29 mouse cellular contexts compared by ENCODE assay signal in genomic region chr5:44416844-44417589, GRCm38 (mm10).
DNase-seq lines count a peak whose midpoint lies in the region; ATAC-seq and TF ChIP-seq lines count a peak whose summit lies in the region.
"Had no signal": no experiment of that assay in that cellular context is flagged by ENCODE, and none has a peak within 500 bp of the region (broad histone marks: within the 10 kb centered on the region; RNA-seq: fewer than 3 reads in every experiment).

No protein-coding gene starts in this region.

- intact Hi-C loops in heart, adult 2 months (cut with DNase I): no loop called here

- DNase-seq in heart, adult 2 months: peak in 1 of 2 experiments; percentile 38
- no peak for DNase-seq in heart, embryonic 10.5 days (ENCODE audit: low spot score)
- peak; percentile 56 for DNase-seq in Muller cell, postnatal 12 days (ENCODE audit: inconsistent ontology term)
- DNase-seq in brain, embryonic 14.5 days (ENCODE audit: low read depth): peak; percentile 71
- DNase-seq in adrenal gland, adult 2 months: no peak
- DNase-seq in right cerebral cortex, postnatal 36 days (ENCODE audit: low spot score in 2 of 2): no peak
- DNase-seq: adrenal gland, postnatal 10 days; adrenal gland, postnatal 36 days; cerebellum, adult 11 months; cerebellum, adult 2 months; cerebellum, adult 9-11 months; cerebellum, postnatal 25 days; gastrocnemius, adult 2 months; gastrocnemius, postnatal 36 days; kidney, adult 11 months; kidney, adult 8-10 months had no signal

- no peaks in the 10 kb centered on the region for H3K79me2 ChIP-seq in heart, adult 2 months (replicated peaks; ENCODE audit: control insufficient read depth, insufficient read depth, low read length)

- H3K9me3 ChIP-seq in forebrain, embryonic 15.5 days: no peaks in the 10 kb centered on the region
- H3K9me3 ChIP-seq in forebrain, embryonic 12.5 days: no peaks in the 10 kb centered on the region
- no peaks in the 10 kb centered on the region for H3K9me3 ChIP-seq in heart, embryonic 10.5 days
- H3K9me3 ChIP-seq: embryonic facial prominence, embryonic 12.5 days; embryonic facial prominence, embryonic 15.5 days; heart, embryonic 12.5 days; heart, embryonic 15.5 days; hindbrain, embryonic 10.5 days; hindbrain, embryonic 13.5 days; intestine, embryonic 15.5 days; kidney, embryonic 15.5 days had no signal

- TF ChIP-seq POLR2A in heart, adult 2 months (IDR thresholded peaks at IDR 0.05; ENCODE audit: insufficient read depth, low read depth, low read length): no peak
- no peak for TF ChIP-seq POLR2A in brain, embryonic 14.5 days (IDR thresholded peaks at IDR 0.05; ENCODE audit: borderline replicate concordance, extremely low read depth, insufficient read depth, insufficient read length, poor library complexity, severe bottlenecking)

- H3K9ac ChIP-seq in forebrain, embryonic 15.5 days (replicated peaks): no peak overlapping the region
- no peak overlapping the region for H3K9ac ChIP-seq in forebrain, embryonic 12.5 days
- no peak overlapping the region for H3K9ac ChIP-seq in heart, adult 2 months (ENCODE audit: low read depth, low read length)
- H3K9ac ChIP-seq: embryonic facial prominence, embryonic 12.5 days; embryonic facial prominence, embryonic 15.5 days; heart, embryonic 12.5 days; heart, embryonic 15.5 days; hindbrain, embryonic 13.5 days; intestine, embryonic 15.5 days; kidney, embryonic 15.5 days had no signal

- 50% methylated on average over 4 of the region's 4 CpGs for WGBS in forebrain, embryonic 15.5 days
- WGBS in forebrain, embryonic 12.5 days: 83% methylated on average over 4 of the region's 4 CpGs
- 47% methylated on average over 4 of the region's 4 CpGs for WGBS in heart, adult 2 months
- WGBS in heart, embryonic 10.5 days: 88% methylated on average over 4 of the region's 4 CpGs

- no peak overlapping the region for H3K4me3 ChIP-seq in forebrain, embryonic 15.5 days
- H3K4me3 ChIP-seq in forebrain, embryonic 12.5 days (replicated peaks): no peak overlapping the region
- no peak overlapping the region for H3K4me3 ChIP-seq in heart, adult 2 months
- no peak overlapping the region for H3K4me3 ChIP-seq in heart, embryonic 10.5 days
- H3K4me3 ChIP-seq: embryonic facial prominence, embryonic 12.5 days; embryonic facial prominence, embryonic 15.5 days; gastrocnemius, adult 2 months; heart, embryonic 12.5 days; heart, embryonic 15.5 days; hindbrain, embryonic 10.5 days; hindbrain, embryonic 13.5 days; intestine, embryonic 15.5 days; kidney, embryonic 15.5 days had no signal

- H3K4me2 ChIP-seq in forebrain, embryonic 15.5 days (replicated peaks): no peak overlapping the region
- H3K4me2 ChIP-seq in forebrain, embryonic 12.5 days: no peak overlapping the region
- H3K4me2 ChIP-seq: embryonic facial prominence, embryonic 12.5 days; embryonic facial prominence, embryonic 15.5 days; heart, embryonic 12.5 days; heart, embryonic 15.5 days; hindbrain, embryonic 13.5 days; intestine, embryonic 15.5 days; kidney, embryonic 15.5 days had no signal

- H3K27ac ChIP-seq in forebrain, embryonic 15.5 days (replicated peaks): no peak overlapping the region
- no peak overlapping the region for H3K27ac ChIP-seq in forebrain, embryonic 12.5 days
- peak overlapping the region; percentile 40; the same call in 1 of the 2 replicates for H3K27ac ChIP-seq in heart, adult 2 months
- no peak overlapping the region for H3K27ac ChIP-seq in heart, embryonic 10.5 days
- H3K27ac ChIP-seq: embryonic facial prominence, embryonic 12.5 days; embryonic facial prominence, embryonic 15.5 days; gastrocnemius, adult 2 months; heart, embryonic 15.5 days; hindbrain, embryonic 10.5 days; hindbrain, embryonic 13.5 days; intestine, embryonic 15.5 days; kidney, embryonic 15.5 days had no signal

- no peaks in the 10 kb centered on the region for H3K27me3 ChIP-seq in forebrain, embryonic 15.5 days
- no peaks in the 10 kb centered on the region for H3K27me3 ChIP-seq in forebrain, embryonic 12.5 days
- no peaks in the 10 kb centered on the region for H3K27me3 ChIP-seq in heart, adult 2 months (ENCODE audit: control insufficient read depth, insufficient read depth, low read length)
- no peaks in the 10 kb centered on the region for H3K27me3 ChIP-seq in heart, embryonic 10.5 days (ENCODE audit: insufficient read depth, poor library complexity, severe bottlenecking)
- H3K27me3 ChIP-seq: embryonic facial prominence, embryonic 12.5 days; embryonic facial prominence, embryonic 15.5 days; heart, embryonic 12.5 days; heart, embryonic 15.5 days; hindbrain, embryonic 13.5 days; intestine, embryonic 15.5 days; kidney, embryonic 15.5 days had no signal

- no peaks in the 10 kb centered on the region for H3K36me3 ChIP-seq in forebrain, embryonic 15.5 days
- no peaks in the 10 kb centered on the region for H3K36me3 ChIP-seq in forebrain, embryonic 12.5 days (replicated peaks)
- 0 out of 2 replicates have a peak, but pooled peaks cover 3% of the 10 kb centered on the region for H3K36me3 ChIP-seq in heart, adult 2 months (ENCODE audit: control insufficient read depth, insufficient read depth, low read length)
- H3K36me3 ChIP-seq in heart, embryonic 10.5 days: no peaks in the 10 kb centered on the region
- H3K36me3 ChIP-seq: embryonic facial prominence, embryonic 12.5 days; embryonic facial prominence, embryonic 15.5 days; heart, embryonic 12.5 days; heart, embryonic 15.5 days; hindbrain, embryonic 10.5 days; hindbrain, embryonic 13.5 days; intestine, embryonic 15.5 days; kidney, embryonic 15.5 days had no signal

- ATAC-seq in forebrain, embryonic 15.5 days (replicated peaks): peak; percentile 53; the same call in 1 of the 2 replicates
- ATAC-seq in forebrain, embryonic 12.5 days (ENCODE audit: low FRiP score): no peak
- ATAC-seq: activated CD4-positive, CD25-positive, alpha-beta regulatory T cell, adult 4 months; CD4-positive, CD25-positive, alpha-beta regulatory T cell, adult 4 months; hindbrain, embryonic 16.5 days; intestine, embryonic 15.5 days had no signal

- TF ChIP-seq CTCF in heart, adult 2 months (IDR thresholded peaks at IDR 0.05): no peak
- TF ChIP-seq CTCF in brain, embryonic 14.5 days (IDR thresholded peaks at IDR 0.05; ENCODE audit: borderline replicate concordance, extremely low read depth, insufficient read depth, insufficient read length): no peak

- peaks cover 16% of the 10 kb centered on the region for H3K4me1 ChIP-seq in forebrain, embryonic 15.5 days
- no peaks in the 10 kb centered on the region for H3K4me1 ChIP-seq in forebrain, embryonic 12.5 days
- H3K4me1 ChIP-seq in heart, adult 2 months (ENCODE audit: control insufficient read depth, insufficient read depth, low read length): peaks cover 5% of the 10 kb centered on the region
- H3K4me1 ChIP-seq in heart, embryonic 10.5 days: no peaks in the 10 kb centered on the region
- H3K4me1 ChIP-seq: embryonic facial prominence, embryonic 12.5 days; heart, embryonic 12.5 days; hindbrain, embryonic 10.5 days; hindbrain, embryonic 13.5 days; intestine, embryonic 15.5 days had no signal

- TF ChIP-seq EP300 in heart, adult 2 months (IDR thresholded peaks at IDR 0.05; ENCODE audit: insufficient read depth, low read depth, low read length): no peak

Comparison
In these comparisons a context has a peak if more than half of its experiments do, and no peak if none do; other contexts are left out.
1. DNase-seq: peak in Muller cell, postnatal 12 days (single experiment) and brain, embryonic 14.5 days (single experiment); none in heart, embryonic 10.5 days (single experiment), adrenal gland, adult 2 months (single experiment) and right cerebral cortex, postnatal 36 days (0 of 2).